Mouse (Mus musculus): ENCODE data around the gene Plk5.

- TF ChIP-seq POLR2A (IDR thresholded peaks at IDR 0.05; ENCODE audit: borderline replicate concordance, extremely low read depth, low read depth, low read length) (no peak), CTCF (IDR thresholded peaks at IDR 0.05; ENCODE audit: insufficient read depth, low read length) (no peak)
Observed at GRCm38 (mm10) chr10:80371983-80372382, 15.7 kb downstream of the Plk5 start.

Measured in lung, adult 2 months (tissue).